15 mouse cellular contexts compared by ENCODE assay signal in the genomic region with DNA sequence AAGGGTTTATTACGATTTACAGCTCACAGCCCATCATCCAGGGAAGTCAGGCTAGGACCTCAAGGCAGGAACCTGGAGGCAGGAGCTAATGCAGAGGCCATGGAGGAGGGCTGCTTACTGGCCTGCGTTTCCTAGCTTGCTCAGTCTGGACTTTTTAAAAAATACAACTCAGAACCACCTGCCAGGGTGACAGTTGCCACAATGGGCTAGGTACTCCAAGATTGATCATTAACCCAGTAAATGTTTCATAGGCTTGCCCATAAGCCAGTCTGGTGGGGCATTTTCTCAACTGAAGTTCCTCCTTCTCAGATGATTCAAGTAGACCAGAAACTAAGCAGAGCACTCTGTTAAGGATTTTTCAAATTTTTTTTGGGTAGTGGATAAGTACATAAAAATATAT. TPM values are rescaled to one million over a fixed set of nuclear protein-coding genes. Genes with fewer than 3 reads are reported as not detected.
"Had no signal": no experiment of that assay in that cellular context is flagged by ENCODE, and none has a peak within 500 bp of the region (broad histone marks: within the 10 kb centered on the region; RNA-seq: fewer than 3 reads in every experiment).

No protein-coding gene starts in this region.

- H3K4me2 ChIP-seq: liver, embryonic 11.5 days; midbrain, embryonic 11.5 days had no signal

- ATAC-seq: intestine, postnatal 0 days had no signal

- H3K4me3 ChIP-seq: left cerebral cortex, adult 2 months had no signal

- H3K27ac ChIP-seq: left cerebral cortex, adult 2 months; liver, embryonic 14.5 days had no signal

- DNase-seq: layer of hippocampus, postnatal 36 days; lung, adult 18-20 months; lung, postnatal 14 days; lung, postnatal 4 days; midbrain, embryonic 14.5 days; thymus, adult 2 months; thymus, postnatal 14 days; thymus, postnatal 4 days had no signal

- H3K9ac ChIP-seq: liver, embryonic 14.5 days had no signal

RNA-seq across cellular contexts. Expression of a gene that starts 52.1 kb away (rescaled TPM):
- total RNA-seq: megakaryocyte progenitor cell, adult 5-6 weeks; megakaryocyte-erythroid progenitor cell, adult 5-6 weeks had no signal
